Mouse (Mus musculus) brain, embryonic 18.5 days (tissue): ENCODE measurements around the gene Ppil6.

Experiments
- DNase-seq: peaks from one replicate; pipeline ENCODE4 v3.0.0-alpha.2; 2012; ENCODE audit warnings: low read depth, low spot score

The Ppil6 gene

DNA sequence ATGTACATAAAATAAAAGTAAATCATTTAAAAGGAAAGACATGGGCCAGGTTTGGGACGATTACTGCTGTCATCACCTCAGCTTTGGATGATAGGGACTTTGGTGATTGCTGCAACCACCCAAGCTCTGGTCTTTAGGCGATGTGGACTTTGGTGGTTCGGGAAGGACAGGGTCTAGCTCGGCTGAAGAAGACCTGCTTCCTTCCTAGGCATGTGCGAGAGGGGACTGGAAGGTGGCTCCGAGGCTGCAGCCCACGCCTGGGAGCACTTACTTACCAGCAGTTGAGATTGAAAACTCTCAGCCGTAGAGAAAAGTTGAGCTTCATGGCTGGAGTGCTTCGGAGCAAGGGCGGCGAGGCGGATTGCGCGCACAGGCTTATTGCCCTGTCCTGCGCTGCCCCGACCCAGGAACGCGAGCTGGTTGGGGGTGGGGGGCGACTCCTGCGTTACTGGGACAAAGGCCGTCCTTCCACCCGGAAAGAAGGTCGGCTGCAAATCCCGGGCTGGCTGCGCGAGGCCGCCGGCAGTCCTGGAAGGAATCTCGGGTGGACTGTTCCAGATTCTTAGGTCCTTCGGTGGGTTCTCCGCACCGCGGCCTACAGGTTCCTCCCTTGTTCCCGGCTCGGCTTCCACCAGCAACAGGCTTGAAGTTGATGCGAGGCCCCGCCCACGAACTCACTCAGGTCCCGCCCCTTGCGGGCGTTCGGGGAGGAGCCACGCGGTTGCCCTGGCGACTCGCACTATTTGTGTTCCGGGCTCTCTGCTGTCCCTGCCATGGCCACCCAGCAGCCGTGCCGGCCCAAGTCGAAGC lies at the start of gene Ppil6, which contains the start of gene Smpd2:
Gene Ppil6 (plus strand): TSS at position 732 of the 810 bp plus-strand sequence.
Gene Smpd2 (minus strand): TSS at position 662 of the 810 bp plus-strand sequence.
- DNase-seq, result peak; percentile 83

DNA sequence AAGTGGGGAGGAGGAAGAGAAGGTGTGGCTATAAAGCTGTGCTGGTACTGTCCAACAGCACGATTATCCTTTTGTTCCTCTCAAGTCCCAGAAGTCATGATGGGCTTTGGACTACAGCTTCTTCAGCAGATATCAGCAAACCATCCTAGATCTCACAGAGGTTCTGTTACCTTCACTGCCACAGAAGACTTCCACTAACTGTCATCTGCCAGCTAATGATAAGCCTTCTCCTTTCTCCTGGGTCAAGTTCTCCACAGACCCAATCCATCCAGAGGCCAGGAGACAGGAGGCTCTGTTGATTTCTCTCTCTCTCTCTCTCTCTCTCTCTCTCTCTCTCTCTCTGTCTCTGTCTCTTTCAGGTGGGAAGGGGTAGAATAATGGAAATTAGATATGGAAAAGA lies 42.0 kb upstream of the Ppil6 start:
- DNase-seq, result no peak

GRCm38 (mm10) chr10:41449684-41450083 lies 40.6 kb upstream of the Ppil6 start:
- no peak for DNase-seq

GRCm38 (mm10) chr10:41450137-41450670 lies 40.0 kb upstream of the Ppil6 start, which contains the start of gene Zbtb24:
TSS of gene Zbtb24 (plus strand) at chr10:41450383.
- peak; percentile 83 for DNase-seq

DNA sequence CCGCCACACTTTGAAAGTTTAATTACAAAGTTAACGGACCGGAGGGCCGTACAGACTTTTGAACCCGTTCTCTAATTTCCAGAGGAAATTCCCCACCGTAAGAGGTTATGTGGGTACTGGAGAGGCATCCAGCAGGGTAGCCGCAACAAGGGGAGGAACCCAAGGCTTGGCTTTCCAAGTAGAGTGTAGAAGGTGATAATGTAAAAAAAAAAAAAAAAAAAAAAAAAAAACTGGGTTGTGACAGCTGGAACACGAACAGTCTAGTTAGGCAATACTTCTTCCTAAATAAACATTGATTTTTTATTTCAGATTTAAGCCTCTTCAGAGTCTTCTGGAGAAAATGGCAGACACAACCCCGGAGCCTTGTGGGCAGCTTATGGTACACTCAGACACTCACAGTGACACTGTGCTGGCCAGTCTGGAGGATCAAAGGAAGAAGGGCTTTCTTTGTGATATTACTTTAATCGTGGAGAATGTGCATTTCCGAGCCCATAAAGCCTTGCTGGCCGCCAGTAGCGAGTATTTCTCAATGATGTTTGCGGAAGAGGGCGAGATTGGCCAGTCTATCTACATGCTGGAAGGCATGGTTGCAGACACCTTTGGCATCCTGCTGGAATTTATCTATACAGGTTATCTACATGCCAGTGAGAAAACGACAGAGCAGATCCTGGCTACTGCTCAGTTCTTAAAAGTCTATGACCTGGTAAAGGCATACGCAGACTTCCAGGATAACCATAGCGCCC lies 39.3 kb upstream of the Ppil6 start:
- no peak for DNase-seq

DNA sequence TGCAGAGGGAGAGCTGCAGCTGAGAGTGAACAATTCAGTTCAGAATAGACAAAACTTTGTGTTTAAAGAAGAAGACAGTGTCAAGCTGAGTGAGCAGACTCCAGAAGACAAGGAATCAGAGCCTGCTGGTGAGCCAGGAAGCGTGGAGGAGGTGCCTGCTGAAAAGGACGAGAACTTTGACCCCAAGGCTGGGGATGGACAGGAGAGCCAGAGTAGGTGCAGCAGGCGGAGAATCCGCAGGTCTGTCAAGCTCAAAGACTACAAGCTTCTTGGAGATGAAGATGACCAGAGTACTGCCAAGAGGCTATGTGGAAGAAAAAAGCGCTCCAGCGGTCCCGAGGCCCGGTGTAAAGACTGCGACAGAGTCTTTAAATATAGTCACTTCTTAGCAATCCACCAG lies 38.6 kb upstream of the Ppil6 start:
- DNase-seq, result no peak

- DNase-seq, result no peak
Measured at GRCm38 (mm10) chr10:41452791-41453190, 37.4 kb upstream of the Ppil6 start.

DNA sequence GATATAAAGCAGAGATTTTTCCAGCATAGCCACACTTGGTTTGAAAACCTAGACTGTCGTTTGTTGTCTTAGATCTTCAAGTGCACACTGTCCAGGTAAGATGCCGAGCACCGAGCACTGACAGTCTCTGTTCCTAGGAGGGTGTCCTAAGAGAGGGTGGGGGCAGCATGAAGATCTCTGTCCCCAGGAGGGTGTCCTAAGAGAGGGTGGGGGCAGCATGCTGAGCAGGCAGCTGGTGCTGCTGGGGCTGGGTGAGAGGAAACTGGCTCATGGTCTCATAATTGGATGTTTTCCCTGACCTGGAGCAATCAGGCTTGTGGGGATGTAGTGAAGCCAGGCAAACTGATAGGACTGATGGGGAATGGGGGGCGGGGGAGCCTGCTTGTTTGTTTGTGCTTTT lies 30.2 kb upstream of the Ppil6 start:
- DNase-seq, result no peak

- no peak for DNase-seq
Measured at GRCm38 (mm10) chr10:41460501-41460900, 29.7 kb upstream of the Ppil6 start.

- DNase-seq, result no peak
Measured at GRCm38 (mm10) chr10:41461057-41461722, 29.0 kb upstream of the Ppil6 start.

- no peak for DNase-seq
Measured at GRCm38 (mm10) chr10:41464401-41464955, 25.8 kb upstream of the Ppil6 start.

DNA sequence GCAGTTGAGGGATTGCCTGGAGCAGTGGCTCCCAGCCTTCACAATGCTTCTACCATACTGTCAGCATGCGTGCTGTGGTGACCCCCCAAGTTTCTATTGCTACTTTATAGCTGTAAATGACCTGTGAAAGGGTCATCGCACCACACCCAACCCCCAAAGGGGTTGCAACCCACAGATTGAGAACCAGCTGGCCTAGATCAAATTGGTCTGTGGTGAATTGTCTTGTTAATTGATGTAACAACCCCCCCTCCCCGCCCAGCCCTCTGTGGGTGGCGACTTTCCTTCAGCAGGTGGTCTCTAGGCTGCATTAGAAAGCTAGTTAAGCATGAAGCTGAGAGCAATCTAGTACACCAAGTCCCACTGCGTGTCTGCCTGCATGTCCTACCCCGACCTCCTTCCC lies 22.9 kb upstream of the Ppil6 start:
- DNase-seq, result no peak

DNA sequence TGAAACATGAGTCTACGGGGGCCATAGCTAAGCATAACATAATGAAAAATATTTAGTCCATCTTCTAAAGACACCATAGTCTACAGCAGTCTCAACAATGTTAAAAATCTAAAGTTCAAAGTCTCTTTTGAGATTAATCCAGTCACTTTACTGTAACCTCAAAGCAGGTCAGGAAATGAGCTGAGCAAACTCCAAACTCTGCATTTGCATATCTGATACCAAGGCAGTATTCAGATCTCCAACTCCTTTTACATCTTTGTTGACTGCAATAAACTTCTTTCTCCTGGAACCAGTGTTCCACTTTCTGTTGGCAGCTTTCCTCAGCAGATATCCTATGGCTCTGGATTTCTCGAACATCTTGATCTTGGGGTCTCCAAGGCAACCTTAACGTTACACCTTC lies 19.5 kb upstream of the Ppil6 start:
- no peak for DNase-seq

DNA sequence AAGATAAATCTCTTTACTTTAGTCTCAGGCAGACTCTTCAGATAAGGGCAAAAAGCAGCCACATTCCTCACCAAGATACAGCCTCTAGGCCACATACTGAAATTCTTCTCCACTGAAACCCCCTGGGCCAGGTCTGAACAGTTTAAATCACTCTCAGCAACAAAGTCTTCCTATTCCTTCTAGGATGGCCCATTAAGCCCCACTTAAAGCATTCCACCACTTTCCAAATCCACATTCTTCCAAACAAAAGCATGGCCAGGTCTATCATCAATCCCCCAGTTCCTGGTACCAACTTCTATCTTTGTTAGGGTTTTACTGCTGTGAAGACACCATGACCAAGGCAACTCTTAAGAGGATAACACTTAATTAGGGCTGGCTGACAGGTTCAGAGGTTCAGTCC lies 17.7 kb upstream of the Ppil6 start:
- DNase-seq, result no peak

GRCm38 (mm10) chr10:41472962-41473481 lies 17.2 kb upstream of the Ppil6 start:
- DNase-seq, result no peak

DNA sequence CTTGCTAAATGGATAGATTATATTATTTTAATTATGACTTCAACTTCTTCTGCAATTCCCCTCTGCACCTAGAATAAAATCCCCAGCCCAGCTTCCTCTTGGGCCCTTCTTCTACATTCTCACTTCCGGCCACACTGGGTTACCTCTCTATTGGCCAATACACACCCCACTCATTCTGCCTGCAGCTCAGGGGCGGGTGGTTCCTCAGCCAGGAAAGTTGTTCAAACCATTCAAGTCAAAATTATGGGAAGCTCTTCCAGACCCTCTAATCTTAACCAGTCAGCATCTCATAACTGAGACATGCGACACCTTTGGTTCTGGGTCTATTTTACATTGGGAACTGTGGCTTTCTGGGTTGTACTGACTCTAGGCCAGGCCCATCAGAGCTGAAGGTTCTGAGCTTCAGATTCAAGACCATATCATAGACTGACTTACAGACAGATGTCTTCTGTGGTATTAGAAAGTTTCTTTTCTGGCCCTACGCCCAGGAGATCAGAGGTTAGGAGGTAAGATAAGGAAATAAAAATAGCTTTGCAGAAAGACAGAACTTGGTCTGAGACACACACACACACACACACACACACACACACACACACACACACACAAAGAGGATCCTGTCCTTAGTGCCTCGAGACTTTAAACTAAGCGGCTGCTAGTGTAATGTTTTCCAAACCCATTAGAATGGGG lies 16.3 kb upstream of the Ppil6 start:
- no peak for DNase-seq

DNA sequence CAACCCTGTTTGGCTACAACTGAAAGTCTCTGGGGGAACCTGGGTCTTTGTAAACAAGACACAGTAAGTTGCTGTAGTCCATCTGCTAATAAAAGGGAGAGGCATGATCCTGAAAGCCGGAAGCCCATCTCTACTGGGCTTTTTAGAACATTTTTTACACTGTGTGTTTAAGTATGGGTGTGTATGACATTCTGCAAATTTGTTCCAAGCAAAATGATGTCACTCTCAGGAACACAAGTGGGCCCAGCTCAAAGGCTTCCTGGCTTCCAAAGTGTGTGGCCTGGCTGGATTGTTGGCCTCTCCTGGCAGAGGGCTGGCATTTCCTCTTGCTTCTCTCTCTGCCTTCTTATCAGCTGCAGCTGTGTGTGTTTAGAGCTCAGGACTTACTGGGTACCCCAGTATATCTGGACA lies 15.3 kb upstream of the Ppil6 start:
- DNase-seq, result no peak

- DNase-seq, result no peak
Measured at GRCm38 (mm10) chr10:41476171-41477017, 13.8 kb upstream of the Ppil6 start, which contains the start of gene Mical1. TSS of gene Mical1 (plus strand) at chr10:41476314.

GRCm38 (mm10) chr10:41477018-41477277 lies 13.3 kb upstream of the Ppil6 start:
- no peak for DNase-seq
